Mouse (Mus musculus) lung, embryonic 16.5 days (tissue): ENCODE measurements at regions not wholly inside any gene's neighbourhood (a gene's known extent, or its start where the extent isn't known, plus 50 kb on each side); places are given as distances from the start of the nearest gene placed in this dataset.
A peak's percentile ranks its signal among the peaks of the same experiment; 100 is the strongest.

ENCODE experiments used
- ATAC-seq: fragments of 200-750 bp; cut with Nextera tagmentation; 2 replicates; pipeline ENCODE4 v1.8.0; 2017; ENCODE audit warnings: low read depth, mild to moderate bottlenecking, moderate library complexity
- H3K27ac ChIP-seq: fragments of 300-500 bp; sonication (generic); 2 replicates; pipeline ENCODE4 v1.5.1; 2014; ENCODE audit warnings: mild to moderate bottlenecking, control low read depth, low read length
- H3K27me3 ChIP-seq: fragments of 300-500 bp; sonication (generic); 2 replicates; pipeline ENCODE4 v1.6.1; 2014; ENCODE audit warnings: low read depth, low read length, mixed read lengths; ENCODE audit not compliant: control insufficient read depth, insufficient read depth
- H3K36me3 ChIP-seq: fragments of 300-500 bp; sonication (generic); 2 replicates; pipeline ENCODE4 v1.6.1; 2014; ENCODE audit warnings: low read length; ENCODE audit not compliant: control insufficient read depth, insufficient read depth
- H3K4me1 ChIP-seq: fragments of 300-500 bp; sonication (generic); replicated peaks from 2 replicates; pipeline ENCODE4 v1.6.1; 2014; ENCODE audit warnings: low read length, mixed read lengths; ENCODE audit not compliant: control insufficient read depth, insufficient read depth
- H3K4me2 ChIP-seq: fragments of 300-500 bp; sonication (generic); 2 replicates; pipeline ENCODE4 v1.6.1; 2014; ENCODE audit warnings: low read depth, low read length, control low read depth
- H3K4me3 ChIP-seq: fragments of 300-500 bp; sonication (generic); 2 replicates; pipeline ENCODE4 v1.5.1; 2014; ENCODE audit warnings: mild to moderate bottlenecking, low read length, control low read depth
- H3K9ac ChIP-seq: fragments of 300-500 bp; sonication (generic); 2 replicates; pipeline ENCODE4 v1.6.1; 2014; ENCODE audit warnings: low read length, control low read depth
- H3K9me3 ChIP-seq: fragments of 300-500 bp; sonication (generic); 2 replicates; pipeline ENCODE4 v1.6.1; 2016; ENCODE audit warnings: low read length; ENCODE audit not compliant: control insufficient read depth
- WGBS: fragments of 180-500 bp; shearing (Covaris S2); extraction: QIAGEN DNeasy Blood & Tissue Kit; methylation state at CpG from one replicate; pipeline ENCODE4 v1.1.7; 2014; 5-methylcytosine and 5-hydroxymethylcytosine counted together

- no peak for ATAC-seq
- H3K9me3 ChIP-seq: no peaks in the 10 kb centered on the region
- no peak overlapping the region for H3K4me3 ChIP-seq
- no peaks in the 10 kb centered on the region for H3K4me1 ChIP-seq
- WGBS: 52% methylated on average over 1 of the region's 1 CpGs
- H3K4me2 ChIP-seq: no peak overlapping the region
- H3K9ac ChIP-seq: no peak overlapping the region
- H3K27ac ChIP-seq: no peak overlapping the region
- no peaks in the 10 kb centered on the region for H3K36me3 ChIP-seq
- H3K27me3 ChIP-seq: no peaks in the 10 kb centered on the region
Measured at GRCm38 (mm10) chr2:116232793-116233192, 167.2 kb upstream of the Meis2 start.

- no peak overlapping the region for H3K4me3 ChIP-seq
- no peaks in the 10 kb centered on the region for H3K36me3 ChIP-seq
- 70% methylated on average over 7 of the region's 7 CpGs for WGBS
- ATAC-seq: no peak
- no peak overlapping the region for H3K4me2 ChIP-seq
- no peak overlapping the region for H3K27ac ChIP-seq
- H3K27me3 ChIP-seq: no peaks in the 10 kb centered on the region
- no peaks in the 10 kb centered on the region for H3K9me3 ChIP-seq
- H3K9ac ChIP-seq: no peak overlapping the region
- no peaks in the 10 kb centered on the region for H3K4me1 ChIP-seq
Measured at GRCm38 (mm10) chr2:116216418-116216817, 150.8 kb upstream of the Meis2 start.

- Histone ChIP-seq H3K4me1 (no peaks in the 10 kb centered on the region), H3K4me3 (no peak overlapping the region), H3K27me3 (no peaks in the 10 kb centered on the region), H3K9me3 (no peaks in the 10 kb centered on the region), H3K4me2 (no peak overlapping the region), H3K9ac (no peak overlapping the region), H3K36me3 (no peaks in the 10 kb centered on the region), H3K27ac (no peak overlapping the region)
- no peak for ATAC-seq
- 56% methylated on average over 14 of the region's 14 CpGs for WGBS
Measured at GRCm38 (mm10) chr2:116201248-116202223, 135.9 kb upstream of the Meis2 start.

DNA sequence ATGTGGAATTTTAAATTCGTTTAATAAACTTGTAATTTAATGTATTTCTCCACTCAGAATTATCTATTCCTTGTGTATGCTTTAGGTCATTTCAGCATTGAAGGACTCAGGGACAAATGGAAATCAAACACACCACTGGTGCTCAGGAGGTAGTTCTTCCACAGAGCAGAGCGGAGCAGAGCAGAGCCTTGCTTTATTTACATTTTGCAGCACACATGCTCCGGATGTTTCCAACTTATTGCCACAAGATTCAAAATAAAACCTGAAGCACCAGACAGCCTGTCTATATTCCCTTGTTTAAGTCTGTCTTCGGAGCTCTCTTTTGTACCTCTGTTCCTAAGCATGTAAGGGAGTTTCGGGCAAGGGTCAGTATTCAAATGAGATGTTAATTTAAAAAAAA, 135.2 kb upstream of the Meis2 start:
- Histone ChIP-seq H3K27me3 (no peaks in the 10 kb centered on the region), H3K9ac (no peak overlapping the region), H3K4me2 (no peak overlapping the region), H3K4me1 (no peaks in the 10 kb centered on the region), H3K9me3 (no peaks in the 10 kb centered on the region), H3K4me3 (no peak overlapping the region), H3K36me3 (no peaks in the 10 kb centered on the region), H3K27ac (no peak overlapping the region)
- no peak for ATAC-seq
- 39% methylated on average over 5 of the region's 5 CpGs for WGBS

DNA sequence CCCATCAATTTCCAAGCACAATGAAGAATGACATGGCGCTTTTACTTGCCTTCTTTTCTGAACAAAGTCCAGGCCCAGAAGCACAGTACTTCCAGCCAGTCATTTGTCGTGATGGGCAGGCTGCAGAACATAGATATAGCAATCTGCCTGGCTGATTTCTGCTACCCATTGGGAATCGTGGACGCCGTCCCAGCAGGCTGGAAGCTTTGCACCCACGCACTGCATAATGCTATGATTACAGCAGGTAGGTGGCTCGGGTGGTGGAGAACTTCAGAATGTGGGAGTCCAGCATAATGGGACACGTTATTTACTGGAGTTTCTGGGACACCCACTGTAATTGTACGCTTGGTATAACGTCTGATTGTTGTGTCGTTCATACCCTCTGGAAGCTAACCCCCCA, 116.2 kb upstream of the Meis2 start:
- no peaks in the 10 kb centered on the region for H3K36me3 ChIP-seq
- H3K4me2 ChIP-seq: no peak overlapping the region
- H3K4me1 ChIP-seq: no peaks in the 10 kb centered on the region
- H3K27ac ChIP-seq: no peak overlapping the region
- no peaks in the 10 kb centered on the region for H3K9me3 ChIP-seq
- H3K4me3 ChIP-seq: no peak overlapping the region
- H3K27me3 ChIP-seq: no peaks in the 10 kb centered on the region
- H3K9ac ChIP-seq: no peak overlapping the region
- no peak for ATAC-seq
- 86% methylated on average over 11 of the region's 11 CpGs for WGBS

DNA sequence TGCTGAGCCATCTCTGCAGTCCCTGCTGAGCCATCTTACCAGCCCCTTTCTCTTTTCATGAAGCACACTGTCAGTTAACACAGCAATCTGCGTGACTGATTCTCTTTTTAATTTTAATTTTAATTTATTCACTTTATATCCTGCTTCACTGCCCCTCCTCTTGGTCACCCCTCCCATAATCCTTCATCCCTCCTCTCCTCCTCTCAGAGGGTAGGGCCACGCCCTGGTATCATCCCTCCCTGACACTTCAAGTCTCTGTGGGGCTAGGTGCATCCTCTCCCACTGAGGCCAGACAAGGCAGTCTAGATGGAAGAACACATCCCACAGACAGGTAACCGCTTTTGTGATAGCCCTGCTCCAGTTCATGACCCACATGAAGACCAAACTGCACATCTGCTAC, 111.5 kb upstream of the Meis2 start:
- 86% methylated on average over 3 of the region's 3 CpGs for WGBS
- no peak overlapping the region for H3K4me3 ChIP-seq
- no peak overlapping the region for H3K9ac ChIP-seq
- no peaks in the 10 kb centered on the region for H3K4me1 ChIP-seq
- H3K27me3 ChIP-seq: no peaks in the 10 kb centered on the region
- no peak for ATAC-seq
- H3K4me2 ChIP-seq: no peak overlapping the region
- no peak overlapping the region for H3K27ac ChIP-seq
- no peaks in the 10 kb centered on the region for H3K9me3 ChIP-seq
- no peaks in the 10 kb centered on the region for H3K36me3 ChIP-seq

GRCm38 (mm10) chr2:116165871-116166770, 100.5 kb upstream of the Meis2 start:
- Histone ChIP-seq H3K9me3 (no peaks in the 10 kb centered on the region), H3K36me3 (no peaks in the 10 kb centered on the region), H3K27me3 (no peaks in the 10 kb centered on the region), H3K9ac (no peak overlapping the region), H3K4me2 (no peak overlapping the region), H3K4me1 (no peaks in the 10 kb centered on the region), H3K27ac (no peak overlapping the region), H3K4me3 (no peak overlapping the region)
- ATAC-seq: 0 out of 2 replicates have a peak, but pooled peaks have one; percentile 28
- WGBS: 76% methylated on average over 16 of the region's 16 CpGs
